Mouse (Mus musculus) heart, postnatal 25 days (tissue): ENCODE measurements at regions not wholly inside any gene's neighbourhood (a gene's known extent, or its start where the extent isn't known, plus 50 kb on each side); places are given as distances from the start of the nearest gene placed in this dataset.

Experiments
- DNase-seq: peaks from one replicate; pipeline ENCODE4 v3.0.0; 2022; ENCODE audit warnings: low spot score
- intact Hi-C: fragments of 180-260 bp; cut with DNase I; formaldehyde crosslinking; loops from one replicate; pipeline ENCODE4 v1.15.1; 2025

GRCm38 (mm10) chr14:114791831-114792224 lies 300.2 kb upstream of the Gpc5 start:
- DNase-seq: no peak
- intact Hi-C loops: no loop called here

DNA sequence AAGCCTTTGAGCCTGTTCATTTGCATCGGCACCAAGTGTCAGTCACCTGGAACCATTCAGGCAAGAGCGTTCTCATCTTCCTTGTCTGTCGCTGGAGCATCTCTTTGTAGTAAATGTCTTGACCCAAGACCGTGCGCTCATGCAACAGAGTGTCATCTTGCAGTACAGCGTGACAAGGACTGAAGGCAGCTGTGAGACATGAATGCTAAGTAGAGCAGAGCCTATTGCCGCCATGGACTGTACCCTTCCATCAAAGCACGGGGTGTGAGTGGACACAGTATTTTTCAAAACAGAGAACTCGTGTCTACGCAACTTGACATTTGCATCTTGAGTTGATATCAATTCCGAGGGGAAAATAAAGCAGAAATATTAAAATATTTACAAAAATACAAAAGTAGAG lies 287.4 kb upstream of the Gpc5 start:
- intact Hi-C loops: no loop called here
- DNase-seq: no peak

- no peak for DNase-seq
- intact Hi-C loops: no loop called here
These were observed 283.4 kb upstream of the Gpc5 start for GRCm38 (mm10) chr14:114808621-114809020.

DNA sequence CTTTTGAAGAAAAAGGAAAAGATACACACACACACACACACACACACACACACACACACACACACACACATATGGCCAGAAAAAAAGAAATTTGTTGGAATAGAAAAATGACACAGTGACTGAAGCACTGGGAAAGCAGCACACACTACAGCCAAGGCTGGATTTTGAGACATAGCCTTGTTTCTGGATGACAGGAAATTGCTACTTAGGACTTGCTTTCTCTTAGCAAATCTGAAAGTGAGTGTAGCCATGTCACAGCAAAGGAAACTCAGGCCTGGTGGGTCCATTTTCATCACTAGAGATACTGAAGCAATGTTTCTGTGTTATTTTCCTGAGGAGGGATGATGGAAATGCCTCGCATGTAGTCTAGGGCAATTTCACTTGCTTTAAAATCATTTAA lies 271.3 kb upstream of the Gpc5 start:
- DNase-seq: no peak
- intact Hi-C loops: no loop called here

DNA sequence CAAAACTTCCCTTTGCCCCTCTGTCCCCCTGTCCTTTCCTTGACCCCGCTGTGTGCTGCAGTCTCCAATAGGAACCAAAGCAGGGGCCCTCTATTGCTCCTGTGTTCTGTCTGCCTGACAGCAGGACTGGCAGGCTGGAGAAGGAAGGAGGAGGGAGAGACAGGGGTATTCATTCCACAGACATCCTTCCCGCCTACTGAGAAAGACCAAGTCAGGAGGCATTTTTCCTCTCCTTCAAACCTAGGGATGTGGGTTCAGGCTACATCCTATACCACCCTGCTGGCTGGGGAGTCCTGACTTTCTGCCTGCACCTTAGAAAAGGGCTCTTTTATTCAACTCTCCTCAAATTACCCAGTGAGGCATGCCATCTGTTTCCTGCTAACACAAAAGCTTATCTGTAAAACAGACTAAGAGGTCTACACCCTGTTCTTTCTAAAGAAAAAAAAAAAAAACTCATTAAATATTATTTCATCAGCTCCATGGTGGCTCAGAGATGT lies 270.9 kb upstream of the Gpc5 start:
- intact Hi-C loops: no loop called here
- no peak for DNase-seq

GRCm38 (mm10) chr14:114821672-114822071 lies 270.3 kb upstream of the Gpc5 start:
- intact Hi-C loops: no loop called here
- no peak for DNase-seq

DNA sequence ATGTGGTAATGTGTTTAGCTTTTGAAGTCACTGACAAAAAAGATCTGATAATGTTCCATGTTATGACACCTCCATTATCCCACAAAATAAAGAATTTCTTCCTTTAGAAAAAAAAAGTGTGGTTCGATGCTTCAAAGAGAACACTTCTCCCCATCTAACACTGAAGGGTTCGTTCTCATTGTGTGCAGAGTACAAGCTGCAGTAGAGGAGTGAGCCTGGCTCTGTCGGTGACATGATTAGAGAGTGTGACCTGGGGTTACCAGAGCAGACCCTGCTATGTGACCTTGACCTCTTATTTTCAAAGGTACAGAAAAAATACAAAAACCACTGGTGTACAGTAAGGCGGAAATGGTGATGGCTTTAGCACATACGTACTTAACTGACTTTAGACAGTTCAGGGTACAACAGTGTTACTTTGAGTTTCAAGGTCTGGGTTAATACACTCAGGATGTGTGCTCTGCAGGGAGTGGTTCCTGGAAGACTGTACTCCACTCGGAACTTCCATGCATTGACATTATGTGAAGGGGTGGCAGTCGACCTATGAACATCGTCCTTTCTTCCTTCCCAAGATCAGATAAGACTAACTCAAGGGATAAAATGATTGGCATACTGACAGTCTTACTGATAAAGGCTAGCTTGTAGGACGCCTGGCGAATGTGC lies 265.2 kb upstream of the Gpc5 start:
- intact Hi-C loops: no loop called here
- DNase-seq: no peak

- intact Hi-C loops: no loop called here
- DNase-seq: no peak
These were observed 262.7 kb upstream of the Gpc5 start for GRCm38 (mm10) chr14:114829310-114829709.

- no peak for DNase-seq
These were observed 259.0 kb upstream of the Gpc5 start for GRCm38 (mm10) chr14:114832987-114833386.

DNA sequence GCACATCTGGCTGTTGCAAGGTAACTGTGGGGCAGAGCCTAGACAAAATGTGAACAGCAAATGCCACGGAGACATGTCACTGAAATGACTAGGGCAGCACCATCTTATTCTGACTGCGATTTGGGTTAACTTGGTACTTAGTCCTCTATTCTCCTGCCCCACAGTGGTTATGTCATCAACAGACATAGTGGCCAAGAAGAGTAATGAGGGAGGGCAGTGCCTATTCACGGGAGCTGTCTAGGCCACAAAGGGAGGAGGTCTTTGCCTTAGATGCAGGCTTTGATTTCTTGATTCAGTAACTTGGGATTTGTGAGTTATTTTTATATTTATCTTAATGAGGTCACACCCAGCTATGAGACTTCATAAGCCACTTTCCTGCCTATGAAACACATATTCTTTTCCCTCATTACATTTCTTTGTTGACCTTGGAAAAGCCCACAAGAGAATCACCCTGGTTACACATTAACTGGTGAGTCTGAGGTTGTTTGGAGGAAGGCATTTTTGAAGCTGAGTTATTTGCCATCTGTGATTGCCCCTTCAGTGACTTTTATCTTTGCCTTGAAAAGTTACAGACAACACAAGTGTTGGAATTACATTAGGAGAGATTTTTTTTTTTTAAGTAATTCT lies 255.2 kb upstream of the Gpc5 start:
- intact Hi-C loops: no loop called here
- DNase-seq: no peak

More at GRCm38 (mm10) chr14:114832987-114833386, 259.0 kb upstream of the Gpc5 start:
- intact Hi-C loops: no loop called here

GRCm38 (mm10) chr14:114837652-114838276 lies 254.3 kb upstream of the Gpc5 start:
- intact Hi-C loops: no loop called here
- DNase-seq: no peak

- intact Hi-C loops: no loop called here
- no peak for DNase-seq
These were observed 252.6 kb upstream of the Gpc5 start for GRCm38 (mm10) chr14:114839340-114839903.

DNA sequence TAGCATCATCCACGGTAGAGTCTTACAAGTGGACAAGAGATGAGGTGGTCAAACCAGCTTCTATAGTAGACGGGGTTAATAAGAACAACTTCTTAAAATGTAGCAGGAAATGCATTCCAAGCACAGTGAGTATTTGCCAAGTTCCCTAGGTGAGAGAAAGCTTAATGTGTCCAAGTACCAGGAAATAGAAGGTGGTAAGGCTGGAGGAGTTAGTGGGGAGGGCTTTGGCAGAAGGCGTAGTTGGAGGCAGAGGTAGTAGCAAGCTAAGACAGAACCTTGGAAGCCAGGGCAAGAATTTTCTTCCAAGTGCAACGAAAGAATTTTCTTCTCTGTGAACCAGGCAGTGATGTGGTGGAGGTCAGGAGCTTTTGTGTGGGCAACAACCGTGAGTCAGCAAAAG lies 251.2 kb upstream of the Gpc5 start:
- intact Hi-C loops: no loop called here

GRCm38 (mm10) chr14:114841552-114841951 lies 250.5 kb upstream of the Gpc5 start:
- intact Hi-C loops: no loop called here
- no peak for DNase-seq

More for the DNA sequence above, 251.2 kb upstream of the Gpc5 start:
- no peak for DNase-seq

DNA sequence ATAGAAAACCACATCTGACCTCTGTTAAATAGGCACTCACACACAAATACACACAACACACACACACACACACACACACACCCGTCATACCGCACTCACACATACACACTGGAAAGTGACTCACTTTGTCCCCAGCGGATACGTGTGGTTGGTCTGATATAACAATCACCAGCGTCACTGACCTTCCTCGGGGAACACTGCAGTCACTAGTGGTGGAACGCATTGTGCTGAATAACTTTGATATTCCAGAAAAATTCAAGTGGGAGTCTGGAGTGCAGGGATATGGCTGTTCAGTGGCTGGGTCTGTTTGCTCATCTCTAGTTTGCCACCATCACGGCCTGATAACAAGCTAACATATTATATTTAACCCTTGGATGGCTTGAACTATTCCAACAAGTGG lies 249.7 kb upstream of the Gpc5 start:
- intact Hi-C loops: no loop called here
- DNase-seq: no peak

DNA sequence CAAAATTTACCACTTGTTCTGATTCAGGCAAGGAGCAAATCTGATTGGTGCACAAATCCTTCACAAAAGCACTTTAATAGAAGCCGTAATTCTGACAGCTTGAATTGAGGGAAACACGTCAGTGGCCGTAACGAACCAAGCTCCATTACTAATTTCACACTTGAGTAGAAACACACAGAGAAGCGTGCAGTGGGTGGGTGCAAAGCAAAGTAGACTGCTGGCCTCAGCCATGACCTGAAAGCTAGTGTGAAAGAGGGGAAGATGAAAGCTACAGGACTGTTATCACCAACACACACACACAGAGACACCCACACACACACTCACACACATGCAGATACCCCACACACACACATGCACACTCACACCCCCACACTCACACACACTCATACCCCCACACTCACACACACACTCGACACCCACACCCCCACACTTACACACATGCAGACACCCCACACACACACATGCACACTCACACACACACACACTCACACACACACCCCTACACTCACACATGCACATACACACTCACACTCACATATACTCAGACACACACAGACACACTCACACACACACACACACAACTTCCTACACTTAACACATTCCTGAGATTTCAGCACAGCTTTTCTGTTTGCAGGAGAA lies 248.8 kb upstream of the Gpc5 start:
- DNase-seq: no peak
- intact Hi-C loops: no loop called here

DNA sequence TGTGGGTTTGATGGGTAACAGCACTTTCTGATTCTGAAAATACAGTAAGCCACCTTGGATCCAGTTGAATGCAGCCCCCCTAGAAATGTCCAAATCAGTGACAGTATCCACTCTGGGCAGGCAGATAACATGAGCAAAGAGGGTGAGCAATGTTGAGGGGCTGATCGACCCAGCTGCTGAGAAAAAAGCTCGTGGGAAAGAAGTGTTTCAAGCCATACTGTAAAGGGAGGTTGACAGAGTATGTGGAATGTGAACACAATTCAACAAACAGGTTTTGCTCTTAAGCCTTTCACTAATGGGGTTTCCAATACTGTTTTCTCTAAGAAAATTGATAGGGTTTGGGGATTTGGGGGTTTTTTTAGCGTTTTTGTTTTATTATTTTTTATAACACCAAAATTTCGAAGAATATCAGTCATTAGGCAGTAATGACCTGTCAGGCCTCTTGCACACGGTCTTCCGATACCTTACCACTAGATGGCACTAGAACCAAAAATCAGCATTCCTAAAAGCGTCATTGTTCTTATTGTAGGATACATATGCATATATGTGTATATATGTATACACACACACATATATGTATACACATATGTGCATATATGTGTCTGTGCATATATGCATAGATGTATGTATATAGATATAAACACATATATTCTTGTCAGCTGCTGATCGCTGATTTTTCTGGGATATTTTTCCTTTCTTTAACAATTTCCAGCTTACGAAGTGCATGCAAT lies 237.5 kb upstream of the Gpc5 start:
- intact Hi-C loops: loop anchor here (1.0 to 5.0 kb wide), 3 partner anchors 59 to 188 kb away; no protein-coding TSS in a partner anchor
- DNase-seq: no peak

- DNase-seq: no peak
- intact Hi-C loops: loop anchor here (2.0 to 5.0 kb wide), 2 partner anchors 126 to 187 kb away; no protein-coding TSS in a partner anchor
These were observed 236.8 kb upstream of the Gpc5 start for GRCm38 (mm10) chr14:114855055-114855740.

DNA sequence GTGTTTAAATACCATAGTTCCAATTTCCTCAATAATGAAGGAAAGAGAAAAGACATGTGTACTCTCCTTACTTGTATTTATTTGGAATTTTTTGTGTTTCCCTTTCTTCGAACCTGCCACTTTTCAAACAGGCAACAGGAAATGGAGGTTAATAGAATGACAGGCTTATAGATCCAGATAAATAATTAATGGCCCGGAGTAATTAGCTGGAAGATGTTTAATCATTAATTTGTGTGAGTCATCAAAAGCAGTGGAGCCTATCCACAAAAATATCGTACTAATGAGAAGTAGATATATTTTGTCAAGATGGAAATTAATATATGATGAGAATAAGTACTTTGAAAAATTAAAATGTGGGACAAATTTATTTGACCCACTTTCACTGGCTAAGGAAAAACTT lies 236.3 kb upstream of the Gpc5 start:
- intact Hi-C loops: loop anchor here (2.0 to 5.0 kb wide), 2 partner anchors 125 to 187 kb away; no protein-coding TSS in a partner anchor
- no peak for DNase-seq
